19 mouse cellular contexts compared by ENCODE assay signal in the genomic region with DNA sequence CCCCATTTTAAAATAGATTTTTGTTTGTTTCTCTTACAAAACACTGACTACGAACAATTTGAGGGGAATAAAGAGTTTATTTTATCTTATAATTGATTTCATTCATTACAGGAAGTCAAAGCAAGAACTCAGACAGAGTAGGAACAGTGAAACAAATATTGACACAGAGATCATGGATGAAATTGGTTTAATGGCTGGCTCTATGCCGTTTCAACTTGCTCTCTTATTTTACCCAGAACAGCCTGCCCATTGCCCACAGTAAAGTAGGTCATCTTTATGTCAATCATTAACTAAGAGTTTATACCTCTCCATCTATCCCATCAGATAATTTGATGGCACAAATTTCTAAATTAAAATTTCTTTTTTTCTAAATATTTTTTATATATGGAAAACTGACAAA.
DNase-seq lines count a peak whose midpoint lies in the region; ATAC-seq and TF ChIP-seq lines count a peak whose summit lies in the region.
"Had no signal": no experiment of that assay in that cellular context is flagged by ENCODE, and none has a peak within 500 bp of the region (broad histone marks: within the 10 kb centered on the region; RNA-seq: fewer than 3 reads in every experiment).

No protein-coding gene starts in this region.

- no peaks in the 10 kb centered on the region for H3K36me3 ChIP-seq in liver, adult 2 months (ENCODE audit: control insufficient read depth, insufficient read depth, low read length)
- H3K36me3 ChIP-seq in liver, postnatal 0 days (replicated peaks; ENCODE audit: insufficient read depth, low read length), result no peaks in the 10 kb centered on the region
- H3K36me3 ChIP-seq: G1E had no signal

- H3K4me2 ChIP-seq in liver, postnatal 0 days (ENCODE audit: low read depth, low read length), result no peak overlapping the region

- no peak for TF ChIP-seq EP300 in liver, postnatal 0 days (IDR thresholded peaks at IDR 0.05; ENCODE audit: low read depth)

- 13% methylated on average over 2 of the region's 2 CpGs for WGBS in liver, adult 2 months
- 62% methylated on average over 2 of the region's 2 CpGs for WGBS in liver, postnatal 0 days (ENCODE audit: insufficient replicate concordance)

- no peak for TF ChIP-seq CTCF in liver, adult 2 months (IDR thresholded peaks at IDR 0.05; ENCODE audit: low read depth, low read length)
- no peak for TF ChIP-seq CTCF in liver, postnatal 0 days (IDR thresholded peaks at IDR 0.05; ENCODE audit: low read depth)

- H3K79me2 ChIP-seq in liver, adult 2 months (ENCODE audit: control insufficient read depth, insufficient read depth, low read length), result no peaks in the 10 kb centered on the region

- peaks cover 4% of the 10 kb centered on the region; the same call in 1 of the 2 replicates for H3K4me1 ChIP-seq in liver, adult 2 months (ENCODE audit: control insufficient read depth, insufficient read depth, low read length)
- H3K4me1 ChIP-seq in liver, postnatal 0 days (ENCODE audit: insufficient read depth), result no peaks in the 10 kb centered on the region

- no peak overlapping the region for H3K9ac ChIP-seq in liver, adult 2 months (ENCODE audit: low read depth, low read length)
- H3K9ac ChIP-seq in liver, postnatal 0 days (replicated peaks), result no peak overlapping the region

- no peak for ATAC-seq in liver, postnatal 0 days
- ATAC-seq: activated CD4-positive, CD25-positive, alpha-beta regulatory T cell, adult 4 months; CD4-positive, CD25-positive, alpha-beta regulatory T cell, adult 4 months; Patski had no signal

- no peaks in the 10 kb centered on the region for H3K27me3 ChIP-seq in liver, adult 2 months (ENCODE audit: control insufficient read depth, insufficient read depth, low read length)
- no peaks in the 10 kb centered on the region for H3K27me3 ChIP-seq in liver, postnatal 0 days (ENCODE audit: insufficient read depth, low read length)
- H3K27me3 ChIP-seq: CH12.LX, Patski had no signal

- no peak overlapping the region for H3K4me3 ChIP-seq in liver, adult 2 months (ENCODE audit: insufficient read depth, low read depth, low read length)
- no peak overlapping the region for H3K4me3 ChIP-seq in liver, postnatal 0 days (ENCODE audit: low read depth, low read length)

- peak; percentile 94 for DNase-seq in liver, adult 2 months (ENCODE audit: extremely low read depth, low read depth, low spot score)
- no peak for DNase-seq in liver, postnatal 0 days
- peak; percentile 1 for DNase-seq in Muller cell, postnatal 12 days (ENCODE audit: inconsistent ontology term)
- DNase-seq in adipocyte (ENCODE audit: low spot score), result no peak
- DNase-seq: adrenal gland, adult 2 months; adrenal gland, adult 8-10 months; adrenal gland, postnatal 10 days; adrenal gland, postnatal 14 days; adrenal gland, postnatal 25 days; adrenal gland, postnatal 36 days; B cell, adult 2 months; cerebellum, adult 11 months; cerebellum, adult 11-12 months; cerebellum, adult 8-10 months had no signal

- H3K27ac ChIP-seq in liver, adult 2 months (replicated peaks; ENCODE audit: insufficient read depth, low read depth, low read length), result no peak overlapping the region
- no peak overlapping the region for H3K27ac ChIP-seq in liver, postnatal 0 days (ENCODE audit: low read depth)

- TF ChIP-seq POLR2A in liver, adult 2 months (IDR thresholded peaks at IDR 0.05; ENCODE audit: extremely low read depth, insufficient read depth, low read length), result no peak

- H3K9me3 ChIP-seq in liver, postnatal 0 days (ENCODE audit: low read length), result no peaks in the 10 kb centered on the region
- H3K9me3 ChIP-seq: G1E had no signal

Comparison
In these comparisons a context has a peak if more than half of its experiments do, and no peak if none do; other contexts are left out.
1. DNase-seq: peak in liver, adult 2 months (single experiment) and Muller cell, postnatal 12 days (single experiment); none in liver, postnatal 0 days (single experiment) and adipocyte (single experiment).